Mouse (Mus musculus) spleen, adult 2 months (tissue): ENCODE data around the gene Dcun1d1.

Source experiments
- CTCF ChIP-seq: fragments of 200-500 bp; IDR thresholded peaks from 2 replicates; pipeline ENCODE4 v1.5.1; 2011; ENCODE audit warnings: mild to moderate bottlenecking, inconsistent platforms; ENCODE audit not compliant: insufficient read depth, insufficient read length, insufficient replicate concordance; ENCODE audit errors: extremely low read depth
- POLR2A ChIP-seq: fragments of 200-500 bp; IDR thresholded peaks from 2 replicates; pipeline ENCODE4 v1.6.1; 2011; ENCODE audit warnings: low read depth, low read length, inconsistent platforms

DNA sequence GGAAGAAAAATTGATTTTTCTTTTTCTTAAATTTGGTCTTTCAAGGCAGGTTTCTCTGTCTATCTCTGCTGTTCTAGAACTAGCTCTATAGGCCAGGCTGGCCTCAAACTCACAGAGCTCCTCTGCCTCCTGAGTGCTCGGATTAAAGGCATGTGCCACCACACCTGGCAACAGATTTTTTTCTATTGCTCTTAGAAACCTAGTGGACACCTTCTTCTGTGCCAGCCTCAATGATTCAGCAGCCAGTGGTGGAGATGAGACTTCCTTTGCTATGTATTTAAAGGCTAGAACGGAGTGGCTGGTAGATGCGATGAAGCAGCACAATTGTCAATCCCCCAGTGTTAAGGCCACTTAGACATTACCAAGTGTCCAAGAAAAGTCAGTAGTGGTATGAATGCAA is 13.2 kb downstream of the Dcun1d1 start:
- TF ChIP-seq CTCF: no peak
- TF ChIP-seq POLR2A: no peak
